Mouse (Mus musculus) limb, embryonic 13.5 days (tissue): ENCODE data around the gene Ezh1. TPM values are rescaled to one million over a fixed set of nuclear protein-coding genes. Genes with fewer than 3 reads are reported as not detected.
A peak's percentile ranks its signal among the peaks of the same experiment; 100 is the strongest.
"Not testable (repeated sequence)": the region's sequence is repeated elsewhere in the genome, so short reads cannot be mapped to it uniquely, and the experiment has no call there.

ENCODE experiments used
- ATAC-seq: fragments of 200-750 bp; cut with Nextera tagmentation; 2 replicates; pipeline ENCODE4 v1.8.0; 2017; ENCODE audit warnings: low read depth, moderate number of reproducible peaks, moderate TSS enrichment; ENCODE audit not compliant: low FRiP score
- H3K27ac ChIP-seq: fragments of 300-500 bp; sonication (generic); 2 replicates; pipeline ENCODE4 v1.5.1; 2015; ENCODE audit warnings: inconsistent platforms, mild to moderate bottlenecking, moderate library complexity
- H3K27me3 ChIP-seq: fragments of 300-500 bp; sonication (generic); 2 replicates; pipeline ENCODE4 v1.6.1; 2015; ENCODE audit warnings: mild to moderate bottlenecking, inconsistent platforms
- H3K36me3 ChIP-seq: fragments of 300-500 bp; sonication (generic); 2 replicates; pipeline ENCODE4 v1.6.1; 2015; ENCODE audit warnings: inconsistent platforms, mild to moderate bottlenecking, moderate library complexity
- H3K4me1 ChIP-seq: fragments of 300-500 bp; sonication (generic); 2 replicates; pipeline ENCODE4 v1.6.1; 2015; ENCODE audit warnings: inconsistent platforms
- H3K4me2 ChIP-seq: fragments of 300-500 bp; sonication (generic); replicated peaks from 2 replicates; pipeline ENCODE4 v1.6.1; 2015; ENCODE audit warnings: inconsistent platforms, mild to moderate bottlenecking, moderate library complexity
- H3K4me3 ChIP-seq: fragments of 300-500 bp; sonication (generic); 2 replicates; pipeline ENCODE4 v1.5.1; 2015; ENCODE audit warnings: moderate library complexity, mild to moderate bottlenecking, inconsistent platforms
- H3K9ac ChIP-seq: fragments of 300-500 bp; sonication (generic); 2 replicates; pipeline ENCODE4 v1.6.1; 2015; ENCODE audit warnings: mild to moderate bottlenecking, inconsistent platforms
- H3K9me3 ChIP-seq: fragments of 300-500 bp; sonication (generic); 2 replicates; pipeline ENCODE4 v1.6.1; 2016; ENCODE audit warnings: inconsistent platforms
- WGBS: fragments of 180-500 bp; shearing (Covaris S2); methylation state at CpG from one replicate; pipeline ENCODE4 v1.1.7; 2015; 5-methylcytosine and 5-hydroxymethylcytosine counted together
- polyA plus RNA-seq: library from polyadenylated mRNA; unstranded; fragments of >200 nt; fragmentation: Nextera tagmentation; extraction: Ambion mirVana; gene quantifications from 2 replicates; pipeline ENCODE4 v1.2.1, GENCODE M21; 2015

Gene Ezh1
- polyA plus RNA-seq, 1 experiment from 2014 or later, result 17.5 TPM

GRCm38 (mm10) chr11:101161551-101161950 is 64.7 kb downstream of the Ezh1 start:
- no peak overlapping the region for H3K4me2 ChIP-seq
- ATAC-seq, result no peak
- H3K9ac ChIP-seq, result no peak overlapping the region
- H3K36me3 ChIP-seq, result peaks cover 19% of the 10 kb centered on the region
- H3K4me1 ChIP-seq, result peaks cover 14% of the 10 kb centered on the region
- H3K4me3 ChIP-seq, result no peak overlapping the region
- no peaks in the 10 kb centered on the region for H3K9me3 ChIP-seq
- 85% methylated on average over 15 of the region's 15 CpGs for WGBS
- no peak overlapping the region for H3K27ac ChIP-seq
- peaks cover 66% of the 10 kb centered on the region for H3K27me3 ChIP-seq

- not testable (repeated sequence) for H3K4me3 ChIP-seq, H3K27ac ChIP-seq, H3K9ac ChIP-seq, ATAC-seq, H3K9me3 ChIP-seq, H3K4me2 ChIP-seq
- Histone ChIP-seq H3K4me1 (peaks cover 19% of the 10 kb centered on the region), H3K36me3 (peaks cover 14% of the 10 kb centered on the region; the same call in 1 of the 2 replicates), H3K27me3 (peaks cover 63% of the 10 kb centered on the region)
- 77% methylated on average over 8 of the region's 8 CpGs for WGBS
Observed at GRCm38 (mm10) chr11:101160981-101161505, 65.2 kb downstream of the Ezh1 start.

- H3K4me3 ChIP-seq, H3K4me2 ChIP-seq, H3K27ac ChIP-seq, H3K9ac ChIP-seq, ATAC-seq, H3K9me3 ChIP-seq: not testable (repeated sequence)
- H3K27me3 ChIP-seq, result peaks cover 54% of the 10 kb centered on the region
- peaks cover 13% of the 10 kb centered on the region; the same call in 1 of the 2 replicates for H3K36me3 ChIP-seq
- 78% methylated on average over 9 of the region's 10 CpGs for WGBS
- peaks cover 25% of the 10 kb centered on the region for H3K4me1 ChIP-seq
Observed at GRCm38 (mm10) chr11:101160151-101160550, 66.1 kb downstream of the Ezh1 start.

GRCm38 (mm10) chr11:101155728-101156371 is 70.4 kb downstream of the Ezh1 start, which contains the start of gene Tubg2:
Gene Tubg2, plus strand, starts transcription at chr11:101155907.
- Histone ChIP-seq H3K27me3 (peaks cover 11% of the 10 kb centered on the region; the same call in 1 of the 2 replicates), H3K9ac (peak within 1 kb of the TSS; percentile 79), H3K4me2 (peak within 1 kb of the TSS; percentile 85), H3K36me3 (no peaks in the 10 kb centered on the region), H3K4me1 (peaks cover 16% of the 10 kb centered on the region; the same call in 1 of the 2 replicates), H3K4me3 (peak within 1 kb of the TSS; percentile 49), H3K27ac (no peak within 1 kb of the TSS; the same call in 1 of the 2 replicates), H3K9me3 (no peaks in the 10 kb centered on the region)
- 2% methylated on average over 36 of the region's 36 CpGs for WGBS
- peak; percentile 80 for ATAC-seq

- no peaks in the 10 kb centered on the region for H3K36me3 ChIP-seq
- 0 out of 2 replicates have a peak, but pooled peaks cover 7% of the 10 kb centered on the region for H3K27me3 ChIP-seq
- H3K9me3 ChIP-seq, result no peaks in the 10 kb centered on the region
- H3K9ac ChIP-seq, result no peak overlapping the region; the same call in 1 of the 2 replicates
- H3K4me1 ChIP-seq, result peaks cover 16% of the 10 kb centered on the region
- ATAC-seq, result no peak
- H3K4me2 ChIP-seq, result peak overlapping the region; percentile 85
- 64% methylated on average over 6 of the region's 6 CpGs for WGBS
- H3K27ac ChIP-seq, result no peak overlapping the region
- H3K4me3 ChIP-seq, result no peak overlapping the region
Observed at GRCm38 (mm10) chr11:101155151-101155550, 71.1 kb downstream of the Ezh1 start.

- H3K4me3 ChIP-seq, result no peak overlapping the region
- H3K9ac ChIP-seq, result no peak overlapping the region
- peaks cover 21% of the 10 kb centered on the region for H3K4me1 ChIP-seq
- H3K4me2 ChIP-seq, result no peak overlapping the region
- 0 out of 2 replicates have a peak, but pooled peaks cover 7% of the 10 kb centered on the region for H3K27me3 ChIP-seq
- ATAC-seq, result no peak
- H3K9me3 ChIP-seq, result no peaks in the 10 kb centered on the region
- no peaks in the 10 kb centered on the region for H3K36me3 ChIP-seq
- no peak overlapping the region for H3K27ac ChIP-seq
Observed at GRCm38 (mm10) chr11:101154648-101155047, 71.6 kb downstream of the Ezh1 start.

- WGBS, result 72% methylated on average over 1 of the region's 1 CpGs
- H3K4me1 ChIP-seq, result peaks cover 36% of the 10 kb centered on the region
Observed at GRCm38 (mm10) chr11:101152825-101153224, 73.4 kb downstream of the Ezh1 start.

GRCm38 (mm10) chr11:101151063-101151462 is 75.2 kb downstream of the Ezh1 start:
- no peak overlapping the region for H3K9ac ChIP-seq
- H3K27me3 ChIP-seq, result no peaks in the 10 kb centered on the region
- H3K4me2 ChIP-seq, result no peak overlapping the region
- H3K36me3 ChIP-seq, result no peaks in the 10 kb centered on the region
- no peak overlapping the region for H3K4me3 ChIP-seq
- H3K9me3 ChIP-seq, result no peaks in the 10 kb centered on the region
- ATAC-seq, result no peak
- H3K27ac ChIP-seq, result no peak overlapping the region
- peaks cover 31% of the 10 kb centered on the region for H3K4me1 ChIP-seq
- 50% methylated on average over 2 of the region's 2 CpGs for WGBS

More at GRCm38 (mm10) chr11:101152825-101153224, 73.4 kb downstream of the Ezh1 start:
- no peak overlapping the region for H3K4me2 ChIP-seq
- no peak overlapping the region for H3K27ac ChIP-seq
- H3K36me3 ChIP-seq, result no peaks in the 10 kb centered on the region
- ATAC-seq, result no peak
- 0 out of 2 replicates have a peak, but pooled peaks cover 5% of the 10 kb centered on the region for H3K27me3 ChIP-seq
- no peak overlapping the region for H3K9ac ChIP-seq
- no peak overlapping the region for H3K4me3 ChIP-seq
- H3K9me3 ChIP-seq, result no peaks in the 10 kb centered on the region

GRCm38 (mm10) chr11:101149178-101150105 is 76.8 kb downstream of the Ezh1 start:
- Histone ChIP-seq H3K9ac (peak overlapping the region; percentile 19; the same call in 1 of the 2 replicates), H3K4me2 (peak overlapping the region; percentile 7; the same call in 1 of the 2 replicates), H3K9me3 (no peaks in the 10 kb centered on the region), H3K4me3 (no peak overlapping the region), H3K4me1 (peaks cover 21% of the 10 kb centered on the region), H3K27ac (peak overlapping the region; percentile 80), H3K36me3 (no peaks in the 10 kb centered on the region), H3K27me3 (no peaks in the 10 kb centered on the region)
- peak; percentile 54 for ATAC-seq
- 11% methylated on average over 9 of the region's 9 CpGs for WGBS

- no peaks in the 10 kb centered on the region for H3K36me3 ChIP-seq
- peaks cover 23% of the 10 kb centered on the region for H3K4me1 ChIP-seq
- WGBS, result 54% methylated on average over 10 of the region's 10 CpGs
- ATAC-seq, result no peak
- H3K27me3 ChIP-seq, result no peaks in the 10 kb centered on the region
- peak overlapping the region; percentile 19; the same call in 1 of the 2 replicates for H3K9ac ChIP-seq
- no peaks in the 10 kb centered on the region for H3K9me3 ChIP-seq
- H3K4me3 ChIP-seq, result no peak overlapping the region
- H3K27ac ChIP-seq, result peak overlapping the region; percentile 80
- H3K4me2 ChIP-seq, result peak overlapping the region; percentile 7; the same call in 1 of the 2 replicates
Observed at GRCm38 (mm10) chr11:101148751-101149150, 77.5 kb downstream of the Ezh1 start.

- no peaks in the 10 kb centered on the region for H3K9me3 ChIP-seq
- H3K27ac ChIP-seq, result no peak overlapping the region
- no peak overlapping the region for H3K4me3 ChIP-seq
- H3K4me2 ChIP-seq, result no peak overlapping the region
- no peaks in the 10 kb centered on the region for H3K36me3 ChIP-seq
- H3K27me3 ChIP-seq, result peaks cover under 1% of the 10 kb centered on the region
- 27% methylated on average over 10 of the region's 10 CpGs for WGBS
- ATAC-seq, result no peak
- no peak overlapping the region for H3K9ac ChIP-seq
- H3K4me1 ChIP-seq, result peaks cover 28% of the 10 kb centered on the region
Observed at GRCm38 (mm10) chr11:101146377-101146776, 79.9 kb downstream of the Ezh1 start.
